Mouse (Mus musculus) stomach, embryonic 15.5 days (tissue): Measurements from ENCODE around the gene Taf4. TPM values are rescaled to one million over a fixed set of nuclear protein-coding genes. Genes with fewer than 3 reads are reported as not detected.
A peak's percentile ranks its signal among the peaks of the same experiment; 100 is the strongest.

Experiments
- ATAC-seq: fragments of 200-750 bp; cut with Nextera tagmentation; 2 replicates; pipeline ENCODE4 v1.8.0; 2017; ENCODE audit warnings: low read depth, moderate number of reproducible peaks, moderate TSS enrichment; ENCODE audit not compliant: insufficient read depth, low FRiP score
- H3K27ac ChIP-seq: fragments of 300-500 bp; sonication (generic); 2 replicates; pipeline ENCODE4 v1.5.1; 2015; ENCODE audit warnings: mild to moderate bottlenecking, inconsistent platforms
- H3K27me3 ChIP-seq: fragments of 300-500 bp; sonication (generic); replicated peaks from 2 replicates; pipeline ENCODE4 v1.6.1; 2015; ENCODE audit warnings: inconsistent platforms
- H3K36me3 ChIP-seq: fragments of 300-500 bp; sonication (generic); 2 replicates; pipeline ENCODE4 v1.6.1; 2015; ENCODE audit warnings: inconsistent platforms
- H3K4me1 ChIP-seq: fragments of 300-500 bp; sonication (generic); 2 replicates; pipeline ENCODE4 v1.6.1; 2015; ENCODE audit warnings: inconsistent platforms
- H3K4me2 ChIP-seq: fragments of 300-500 bp; sonication (generic); 2 replicates; pipeline ENCODE4 v1.6.1; 2015; ENCODE audit warnings: mild to moderate bottlenecking, inconsistent platforms
- H3K4me3 ChIP-seq: fragments of 300-500 bp; sonication (generic); replicated peaks from 2 replicates; pipeline ENCODE4 v1.5.1; 2015; ENCODE audit warnings: inconsistent platforms
- H3K9ac ChIP-seq: fragments of 300-500 bp; sonication (generic); 2 replicates; pipeline ENCODE4 v1.6.1; 2015; ENCODE audit warnings: inconsistent platforms
- H3K9me3 ChIP-seq: fragments of 300-500 bp; sonication (generic); 2 replicates; pipeline ENCODE4 v1.6.1; 2016; ENCODE audit warnings: inconsistent platforms
- WGBS: fragments of 180-500 bp; shearing (Covaris S2); methylation state at CpG from one replicate; pipeline ENCODE4 v1.1.7; 2015; 5-methylcytosine and 5-hydroxymethylcytosine counted together
- polyA plus RNA-seq: library from polyadenylated mRNA; unstranded; fragments of >200 nt; fragmentation: Nextera tagmentation; extraction: Ambion mirVana; gene quantifications from 2 replicates; pipeline ENCODE4 v1.2.1, GENCODE M21; 2015

Gene Taf4
- polyA plus RNA-seq, 1 experiment from 2014 or later: 3.7 TPM

GRCm38 (mm10) chr2:180010686-180011085, 34.2 kb upstream of the Taf4 start:
- no peak overlapping the region for H3K4me2 ChIP-seq
- ATAC-seq: no peak
- no peaks in the 10 kb centered on the region for H3K36me3 ChIP-seq
- H3K27ac ChIP-seq: no peak overlapping the region
- H3K4me3 ChIP-seq: no peak overlapping the region
- H3K9me3 ChIP-seq: no peaks in the 10 kb centered on the region
- 87% methylated on average over 7 of the region's 7 CpGs for WGBS
- no peaks in the 10 kb centered on the region for H3K4me1 ChIP-seq
- H3K27me3 ChIP-seq: no peaks in the 10 kb centered on the region
- H3K9ac ChIP-seq: no peak overlapping the region

GRCm38 (mm10) chr2:180006352-180007017, 30.0 kb upstream of the Taf4 start:
- ATAC-seq: peak; percentile 63

DNA sequence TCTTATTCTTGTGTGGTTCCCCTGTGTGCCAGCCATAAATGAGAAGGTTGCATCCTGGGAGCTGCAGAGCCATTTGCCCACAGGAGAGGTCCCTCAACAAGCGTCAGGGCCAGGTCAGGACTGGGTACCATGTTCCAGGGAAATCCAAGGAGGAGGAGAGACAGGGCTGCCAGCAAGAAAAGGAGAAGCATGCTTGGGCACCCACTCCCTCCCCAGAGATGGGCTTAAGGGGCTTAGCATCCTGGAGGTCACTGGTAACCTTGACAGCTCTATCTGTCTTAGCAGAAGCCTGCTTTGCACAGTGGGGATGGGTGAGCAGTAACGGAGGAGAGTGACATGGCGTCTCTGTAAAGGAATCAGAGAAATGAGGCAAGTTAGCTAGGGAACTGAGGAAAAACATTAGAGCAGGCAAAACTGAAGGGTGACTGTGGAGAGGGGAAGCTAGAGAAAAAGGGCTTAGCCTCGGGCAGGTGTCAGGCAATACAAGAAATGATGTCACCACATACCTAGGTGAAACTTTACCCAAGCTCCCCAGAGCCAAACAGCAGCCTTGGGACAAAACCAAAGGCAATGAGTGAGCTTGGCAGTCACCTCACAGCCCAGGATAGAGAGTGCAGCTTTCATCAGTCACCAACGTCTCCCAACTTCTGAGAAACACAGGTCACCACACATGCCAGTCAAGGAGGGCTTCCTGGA, 29.4 kb upstream of the Taf4 start:
- H3K27ac ChIP-seq: no peak overlapping the region
- WGBS: 54% methylated on average over 5 of the region's 5 CpGs
- H3K27me3 ChIP-seq: no peaks in the 10 kb centered on the region
- H3K36me3 ChIP-seq: no peaks in the 10 kb centered on the region
- H3K9me3 ChIP-seq: no peaks in the 10 kb centered on the region
- no peak overlapping the region for H3K9ac ChIP-seq
- H3K4me3 ChIP-seq: no peak overlapping the region
- H3K4me2 ChIP-seq: no peak overlapping the region
- no peak for ATAC-seq
- H3K4me1 ChIP-seq: no peaks in the 10 kb centered on the region

More at GRCm38 (mm10) chr2:180006352-180007017, 30.0 kb upstream of the Taf4 start:
- H3K9me3 ChIP-seq: no peaks in the 10 kb centered on the region
- no peak overlapping the region for H3K9ac ChIP-seq
- no peak overlapping the region for H3K4me3 ChIP-seq
- H3K4me1 ChIP-seq: no peaks in the 10 kb centered on the region
- H3K36me3 ChIP-seq: no peaks in the 10 kb centered on the region
- H3K4me2 ChIP-seq: no peak overlapping the region
- no peaks in the 10 kb centered on the region for H3K27me3 ChIP-seq
- H3K27ac ChIP-seq: no peak overlapping the region
- WGBS: 38% methylated on average over 9 of the region's 9 CpGs

DNA sequence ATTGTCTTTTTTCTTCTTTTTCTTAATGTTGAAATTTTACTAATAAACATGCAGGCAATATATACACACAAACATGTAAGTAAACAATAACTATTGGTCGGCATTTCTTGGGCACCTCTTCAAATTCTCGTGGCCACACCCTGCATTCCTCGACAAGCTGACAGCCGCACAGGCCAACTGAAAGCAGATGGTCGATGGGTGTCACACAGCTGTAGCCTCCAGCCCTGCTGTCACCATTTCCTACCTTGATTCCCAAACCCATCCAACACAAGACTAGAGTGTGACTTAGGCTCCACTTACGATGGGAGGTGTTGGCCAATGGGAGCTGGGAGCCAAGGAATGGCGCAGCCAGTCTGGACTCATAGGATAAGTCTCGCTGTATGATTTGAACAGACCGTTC, 25.2 kb upstream of the Taf4 start:
- H3K9me3 ChIP-seq: no peaks in the 10 kb centered on the region
- ATAC-seq: no peak
- no peaks in the 10 kb centered on the region for H3K36me3 ChIP-seq
- 84% methylated on average over 9 of the region's 9 CpGs for WGBS
- no peak overlapping the region for H3K4me3 ChIP-seq
- H3K4me2 ChIP-seq: no peak overlapping the region
- H3K27me3 ChIP-seq: no peaks in the 10 kb centered on the region
- no peak overlapping the region for H3K27ac ChIP-seq
- H3K4me1 ChIP-seq: no peaks in the 10 kb centered on the region
- no peak overlapping the region for H3K9ac ChIP-seq

GRCm38 (mm10) chr2:179998431-179998830, 22.0 kb upstream of the Taf4 start:
- Histone ChIP-seq H3K4me3 (no peak overlapping the region), H3K27ac (no peak overlapping the region), H3K27me3 (no peaks in the 10 kb centered on the region), H3K9ac (no peak overlapping the region), H3K9me3 (no peaks in the 10 kb centered on the region), H3K4me2 (no peak overlapping the region), H3K36me3 (no peaks in the 10 kb centered on the region), H3K4me1 (no peaks in the 10 kb centered on the region)
- WGBS: 67% methylated on average over 4 of the region's 4 CpGs
- no peak for ATAC-seq

GRCm38 (mm10) chr2:179993071-179993470, 16.6 kb upstream of the Taf4 start:
- no peak overlapping the region for H3K4me3 ChIP-seq
- H3K36me3 ChIP-seq: no peaks in the 10 kb centered on the region
- H3K4me2 ChIP-seq: no peak overlapping the region
- ATAC-seq: no peak
- H3K27me3 ChIP-seq: no peaks in the 10 kb centered on the region
- H3K9me3 ChIP-seq: no peaks in the 10 kb centered on the region
- no peaks in the 10 kb centered on the region for H3K4me1 ChIP-seq
- H3K27ac ChIP-seq: no peak overlapping the region
- H3K9ac ChIP-seq: no peak overlapping the region
- 83% methylated on average over 5 of the region's 5 CpGs for WGBS

- Histone ChIP-seq H3K9me3 (no peaks in the 10 kb centered on the region), H3K4me2 (no peak overlapping the region), H3K4me3 (no peak overlapping the region), H3K4me1 (no peaks in the 10 kb centered on the region), H3K36me3 (no peaks in the 10 kb centered on the region), H3K27ac (no peak overlapping the region), H3K9ac (no peak overlapping the region), H3K27me3 (no peaks in the 10 kb centered on the region)
- 63% methylated on average over 1 of the region's 1 CpGs for WGBS
- no peak for ATAC-seq
These were observed 12.7 kb upstream of the Taf4 start for GRCm38 (mm10) chr2:179989098-179989497.

DNA sequence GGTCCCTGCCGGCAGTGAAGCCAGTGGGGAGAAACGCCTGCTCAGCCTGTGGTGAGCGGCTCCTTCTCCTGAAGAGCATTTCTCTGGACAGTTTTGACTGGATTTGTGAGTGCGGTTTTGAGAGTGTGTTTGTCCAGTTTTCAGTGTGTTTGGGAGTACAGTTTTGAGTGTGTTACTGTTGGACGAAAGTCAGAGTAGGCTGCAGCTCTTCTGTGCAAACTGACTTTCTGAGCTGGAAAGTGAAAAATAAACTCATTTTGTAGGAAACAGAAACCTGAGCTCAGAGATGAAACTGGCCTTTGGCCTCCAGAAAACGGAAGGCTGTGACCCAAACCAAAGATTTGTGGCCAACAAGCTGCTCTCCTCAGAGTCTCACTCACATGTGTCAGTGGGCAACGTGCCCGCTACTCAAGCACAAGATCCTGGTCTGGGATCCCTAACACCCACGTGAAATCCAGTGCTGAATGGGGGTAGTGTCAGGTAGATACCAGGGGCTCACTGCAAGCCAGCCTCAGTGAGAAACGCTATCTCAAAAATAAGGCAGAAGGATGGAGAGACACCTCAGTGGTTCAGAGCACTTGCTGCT, 10.1 kb upstream of the Taf4 start:
- 70% methylated on average over 10 of the region's 10 CpGs for WGBS
- Histone ChIP-seq H3K27me3 (no peaks in the 10 kb centered on the region), H3K9ac (no peak overlapping the region), H3K27ac (no peak overlapping the region), H3K9me3 (no peaks in the 10 kb centered on the region), H3K4me2 (no peak overlapping the region), H3K36me3 (no peaks in the 10 kb centered on the region), H3K4me1 (no peaks in the 10 kb centered on the region), H3K4me3 (no peak overlapping the region)
- ATAC-seq: no peak

GRCm38 (mm10) chr2:179985695-179986094, 9.2 kb upstream of the Taf4 start:
- Histone ChIP-seq H3K27ac (no peak overlapping the region), H3K4me2 (no peak overlapping the region), H3K27me3 (no peaks in the 10 kb centered on the region), H3K9ac (no peak overlapping the region), H3K36me3 (no peaks in the 10 kb centered on the region), H3K9me3 (no peaks in the 10 kb centered on the region), H3K4me1 (no peaks in the 10 kb centered on the region), H3K4me3 (no peak overlapping the region)
- ATAC-seq: no peak
- WGBS: 88% methylated on average over 1 of the region's 1 CpGs

GRCm38 (mm10) chr2:179984830-179985229, 8.4 kb upstream of the Taf4 start:
- ATAC-seq: no peak
- Histone ChIP-seq H3K27ac (no peak overlapping the region), H3K27me3 (no peaks in the 10 kb centered on the region), H3K4me2 (no peak overlapping the region), H3K9me3 (no peaks in the 10 kb centered on the region), H3K9ac (no peak overlapping the region), H3K36me3 (no peaks in the 10 kb centered on the region), H3K4me1 (no peaks in the 10 kb centered on the region; the same call in 1 of the 2 replicates), H3K4me3 (no peak overlapping the region)
- WGBS: 37% methylated on average over 7 of the region's 7 CpGs

- no peak overlapping the region for H3K4me3 ChIP-seq
- no peak overlapping the region for H3K27ac ChIP-seq
- no peaks in the 10 kb centered on the region for H3K36me3 ChIP-seq
- H3K4me1 ChIP-seq: peaks cover 3% of the 10 kb centered on the region; the same call in 1 of the 2 replicates
- 88% methylated on average over 3 of the region's 3 CpGs for WGBS
- no peaks in the 10 kb centered on the region for H3K9me3 ChIP-seq
- no peak overlapping the region for H3K9ac ChIP-seq
- H3K4me2 ChIP-seq: no peak overlapping the region
- no peak for ATAC-seq
- H3K27me3 ChIP-seq: no peaks in the 10 kb centered on the region
These were observed 6.3 kb upstream of the Taf4 start for GRCm38 (mm10) chr2:179982715-179983114.

- Histone ChIP-seq H3K4me3 (no peak overlapping the region), H3K9ac (no peak overlapping the region), H3K4me2 (no peak overlapping the region), H3K9me3 (no peaks in the 10 kb centered on the region), H3K27ac (no peak overlapping the region), H3K36me3 (no peaks in the 10 kb centered on the region), H3K4me1 (peaks cover 7% of the 10 kb centered on the region; the same call in 1 of the 2 replicates), H3K27me3 (no peaks in the 10 kb centered on the region)
- 40% methylated on average over 4 of the region's 4 CpGs for WGBS
- ATAC-seq: no peak
These were observed 4.2 kb upstream of the Taf4 start for GRCm38 (mm10) chr2:179980616-179981015.
